Mouse (Mus musculus): Measurements from ENCODE around the gene Stx2. TPM values are rescaled to one million over a fixed set of nuclear protein-coding genes. Genes with fewer than 3 reads are reported as not detected.
A peak's percentile ranks its signal among the peaks of the same experiment; 100 is the strongest.

Gene Stx2
- polyA plus RNA-seq, 1 experiment from 2014 or later: 34.4 TPM

DNA sequence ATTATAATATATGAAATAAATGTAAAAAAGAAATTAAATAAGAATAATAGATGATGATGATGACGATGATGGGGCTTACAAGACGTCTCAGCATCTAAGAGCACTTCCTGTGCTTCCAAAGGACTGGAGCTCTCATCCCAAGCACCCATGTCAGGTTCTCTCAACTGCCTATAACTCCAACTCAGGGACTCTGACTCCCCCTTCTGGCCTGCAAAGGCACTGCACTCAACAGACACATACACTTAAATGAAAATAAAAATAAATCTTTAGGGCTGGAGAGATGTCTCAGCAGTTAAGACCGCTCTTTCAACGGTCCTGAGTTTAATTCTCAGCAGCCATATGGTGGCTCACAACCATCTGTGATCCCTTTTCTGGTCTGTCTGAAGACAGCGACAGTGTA lies 28.3 kb upstream of the Stx2 start:
- no peaks in the 10 kb centered on the region for H3K4me1 ChIP-seq (ENCODE audit: control insufficient read depth, insufficient read depth, low read length)
- H3K27ac ChIP-seq (replicated peaks; ENCODE audit: low read depth, low read length): no peak overlapping the region
- DNase-seq (ENCODE audit: low spot score) (no peak), ATAC-seq (replicated peaks; ENCODE audit: insufficient number of reproducible peaks, low FRiP score, low TSS enrichment, low read depth) (no peak)
- no peaks in the 10 kb centered on the region for H3K9me3 ChIP-seq (replicated peaks; ENCODE audit: control insufficient read depth, low read length)
- H3K36me3 ChIP-seq (replicated peaks; ENCODE audit: control insufficient read depth, insufficient read depth, low read depth, low read length): no peaks in the 10 kb centered on the region
- WGBS: 84% methylated on average over 5 of the region's 5 CpGs
- H3K4me3 ChIP-seq (ENCODE audit: low read depth, low read length): no peak overlapping the region
- no peak overlapping the region for H3K9ac ChIP-seq (replicated peaks; ENCODE audit: low read length)
- H3K4me2 ChIP-seq (ENCODE audit: low read depth, low read length): no peak overlapping the region
- H3K27me3 ChIP-seq (ENCODE audit: control insufficient read depth, insufficient read depth, low read length): no peaks in the 10 kb centered on the region

DNA sequence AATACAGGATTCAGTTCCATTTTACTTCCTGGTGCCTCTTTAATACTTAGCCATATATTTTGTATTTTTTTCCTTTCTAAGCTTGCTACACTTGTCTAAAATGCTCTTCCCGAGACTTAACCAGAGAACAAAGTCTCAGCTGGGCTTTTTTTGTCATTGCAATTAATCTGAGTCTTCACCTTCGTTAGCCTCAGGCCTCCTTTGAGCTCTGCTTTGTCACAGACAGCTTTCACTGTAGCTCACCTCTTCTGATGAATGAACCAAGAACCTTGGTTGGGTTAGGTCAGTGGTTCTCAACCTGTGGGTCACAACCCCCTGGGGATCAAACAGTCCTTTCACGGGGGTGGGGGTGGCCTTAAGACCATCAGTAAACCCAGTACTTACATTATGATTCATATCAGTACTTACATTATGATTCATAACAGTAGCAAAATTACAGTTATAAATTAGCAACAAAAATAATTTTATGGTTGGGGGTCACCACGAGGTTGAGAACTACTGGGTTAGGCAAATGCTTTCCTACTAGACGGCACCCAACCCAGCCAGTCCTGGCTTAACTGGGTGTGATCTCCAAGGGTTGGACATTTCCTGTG lies 20.9 kb upstream of the Stx2 start:
- no peak overlapping the region for H3K4me2 ChIP-seq (ENCODE audit: low read depth, low read length)
- DNase-seq (ENCODE audit: low spot score) (no peak), ATAC-seq (replicated peaks; ENCODE audit: insufficient number of reproducible peaks, low FRiP score, low TSS enrichment, low read depth) (no peak)
- peaks cover 3% of the 10 kb centered on the region for H3K36me3 ChIP-seq (replicated peaks; ENCODE audit: control insufficient read depth, insufficient read depth, low read depth, low read length)
- H3K9me3 ChIP-seq (replicated peaks; ENCODE audit: control insufficient read depth, low read length): no peaks in the 10 kb centered on the region
- H3K9ac ChIP-seq (replicated peaks; ENCODE audit: low read length): no peak overlapping the region
- H3K27me3 ChIP-seq (ENCODE audit: control insufficient read depth, insufficient read depth, low read length): no peaks in the 10 kb centered on the region
- H3K4me1 ChIP-seq (ENCODE audit: control insufficient read depth, insufficient read depth, low read length): no peaks in the 10 kb centered on the region
- WGBS: 81% methylated on average over 5 of the region's 5 CpGs
- no peak overlapping the region for H3K4me3 ChIP-seq (ENCODE audit: low read depth, low read length)
- H3K27ac ChIP-seq (replicated peaks; ENCODE audit: low read depth, low read length): no peak overlapping the region

DNA sequence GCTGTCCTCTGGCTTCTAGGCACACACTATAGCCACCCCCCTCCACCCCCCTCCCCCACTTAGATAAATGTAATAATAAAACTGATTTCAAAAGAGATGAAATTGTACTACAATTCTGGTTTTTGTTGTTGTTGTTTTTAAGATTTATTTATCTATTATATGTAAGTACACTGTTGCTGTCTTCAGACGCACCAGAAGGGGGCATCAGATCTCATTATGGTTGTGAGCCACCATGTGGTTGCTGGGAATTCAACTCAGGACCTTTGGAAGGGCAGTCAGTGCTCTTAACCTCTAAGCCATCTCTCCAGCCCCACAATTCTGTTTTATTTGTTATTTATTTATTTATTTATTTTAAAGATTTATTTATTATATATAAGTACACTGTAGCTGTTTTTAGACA lies 18.3 kb upstream of the Stx2 start:
- Histone ChIP-seq H3K27me3 (ENCODE audit: control insufficient read depth, insufficient read depth, low read length) (no peaks in the 10 kb centered on the region), H3K4me2 (ENCODE audit: low read depth, low read length) (no peak overlapping the region), H3K4me3 (ENCODE audit: low read depth, low read length) (no peak overlapping the region), H3K9ac (replicated peaks; ENCODE audit: low read length) (no peak overlapping the region), H3K36me3 (replicated peaks; ENCODE audit: control insufficient read depth, insufficient read depth, low read depth, low read length) (peaks cover 3% of the 10 kb centered on the region), H3K4me1 (ENCODE audit: control insufficient read depth, insufficient read depth, low read length) (no peaks in the 10 kb centered on the region), H3K27ac (replicated peaks; ENCODE audit: low read depth, low read length) (no peak overlapping the region), H3K9me3 (replicated peaks; ENCODE audit: control insufficient read depth, low read length) (no peaks in the 10 kb centered on the region)
- 83% methylated on average over 1 of the region's 1 CpGs for WGBS
- DNase-seq (ENCODE audit: low spot score) (no peak), ATAC-seq (replicated peaks; ENCODE audit: insufficient number of reproducible peaks, low FRiP score, low TSS enrichment, low read depth) (no peak)

GRCm38 (mm10) chr5:129026171-129026570 lies 17.8 kb upstream of the Stx2 start:
- Histone ChIP-seq H3K36me3 (replicated peaks; ENCODE audit: control insufficient read depth, insufficient read depth, low read depth, low read length) (peaks cover 3% of the 10 kb centered on the region), H3K4me2 (ENCODE audit: low read depth, low read length) (no peak overlapping the region), H3K27ac (replicated peaks; ENCODE audit: low read depth, low read length) (no peak overlapping the region), H3K4me1 (ENCODE audit: control insufficient read depth, insufficient read depth, low read length) (no peaks in the 10 kb centered on the region), H3K27me3 (ENCODE audit: control insufficient read depth, insufficient read depth, low read length) (no peaks in the 10 kb centered on the region), H3K9ac (replicated peaks; ENCODE audit: low read length) (no peak overlapping the region), H3K9me3 (replicated peaks; ENCODE audit: control insufficient read depth, low read length) (no peaks in the 10 kb centered on the region), H3K4me3 (ENCODE audit: low read depth, low read length) (no peak overlapping the region)
- no peak for ATAC-seq (replicated peaks; ENCODE audit: insufficient number of reproducible peaks, low FRiP score, low TSS enrichment, low read depth)
- DNase-seq (ENCODE audit: low spot score): no peak
- whole genome bisulfite sequencing: 87% methylated on average over 3 of the region's 3 CpGs

DNA sequence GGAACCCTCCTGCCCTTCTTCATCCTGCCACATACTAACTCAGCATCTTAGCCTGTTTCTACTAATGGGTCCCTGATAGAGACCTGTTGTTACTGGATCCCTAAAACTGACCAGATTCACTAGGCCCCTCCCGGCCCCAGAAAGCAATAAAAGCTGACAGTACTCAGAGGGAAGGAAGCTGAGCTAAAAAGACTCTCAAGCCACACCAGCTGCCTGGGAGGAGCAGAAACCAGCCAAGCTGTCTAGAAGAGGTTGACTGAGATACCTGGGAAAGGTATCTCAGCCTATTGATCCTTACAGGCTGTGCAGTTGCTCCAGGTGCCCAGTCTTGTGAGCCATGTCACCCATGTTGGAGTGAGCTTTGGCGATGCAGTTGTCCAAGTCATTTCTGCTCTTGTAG lies 17.4 kb upstream of the Stx2 start:
- Histone ChIP-seq H3K27me3 (ENCODE audit: control insufficient read depth, insufficient read depth, low read length) (no peaks in the 10 kb centered on the region), H3K9me3 (replicated peaks; ENCODE audit: control insufficient read depth, low read length) (no peaks in the 10 kb centered on the region), H3K9ac (replicated peaks; ENCODE audit: low read length) (no peak overlapping the region), H3K36me3 (replicated peaks; ENCODE audit: control insufficient read depth, insufficient read depth, low read depth, low read length) (peaks cover 3% of the 10 kb centered on the region), H3K4me2 (ENCODE audit: low read depth, low read length) (no peak overlapping the region), H3K4me1 (ENCODE audit: control insufficient read depth, insufficient read depth, low read length) (no peaks in the 10 kb centered on the region), H3K27ac (replicated peaks; ENCODE audit: low read depth, low read length) (no peak overlapping the region), H3K4me3 (ENCODE audit: low read depth, low read length) (no peak overlapping the region)
- 91% methylated on average over 2 of the region's 2 CpGs for WGBS
- no peak for DNase-seq (ENCODE audit: low spot score)
- no peak for ATAC-seq (replicated peaks; ENCODE audit: insufficient number of reproducible peaks, low FRiP score, low TSS enrichment, low read depth)

DNA sequence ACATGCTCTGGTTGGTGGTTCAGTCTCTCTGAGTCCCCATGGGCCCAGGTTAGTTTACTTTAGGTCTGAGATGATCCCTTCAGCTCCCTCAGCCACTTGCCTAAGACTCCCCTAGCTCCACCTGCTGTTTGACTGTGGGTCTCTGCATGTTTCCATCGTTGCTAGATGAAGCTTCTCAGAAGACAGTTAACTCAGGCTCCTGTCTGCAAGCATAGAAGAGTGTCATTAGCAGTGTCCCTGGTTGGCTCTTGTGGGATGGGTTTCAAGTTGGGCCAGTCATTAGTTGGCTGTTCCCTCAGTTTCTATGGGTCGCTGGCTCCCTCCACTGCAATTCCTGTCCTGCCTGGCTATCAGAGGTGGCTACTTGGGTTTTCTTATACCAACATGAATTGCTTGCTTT lies 16.7 kb upstream of the Stx2 start:
- H3K27ac ChIP-seq (replicated peaks; ENCODE audit: low read depth, low read length): no peak overlapping the region
- 43% methylated on average over 2 of the region's 2 CpGs for WGBS
- peaks cover 3% of the 10 kb centered on the region for H3K36me3 ChIP-seq (replicated peaks; ENCODE audit: control insufficient read depth, insufficient read depth, low read depth, low read length)
- no peak overlapping the region for H3K9ac ChIP-seq (replicated peaks; ENCODE audit: low read length)
- no peak overlapping the region for H3K4me2 ChIP-seq (ENCODE audit: low read depth, low read length)
- DNase-seq (ENCODE audit: low spot score) (no peak), ATAC-seq (replicated peaks; ENCODE audit: insufficient number of reproducible peaks, low FRiP score, low TSS enrichment, low read depth) (0 out of 2 replicates have a peak, but pooled peaks have one; percentile 22)
- no peaks in the 10 kb centered on the region for H3K27me3 ChIP-seq (ENCODE audit: control insufficient read depth, insufficient read depth, low read length)
- no peaks in the 10 kb centered on the region for H3K9me3 ChIP-seq (replicated peaks; ENCODE audit: control insufficient read depth, low read length)
- H3K4me1 ChIP-seq (ENCODE audit: control insufficient read depth, insufficient read depth, low read length): no peaks in the 10 kb centered on the region
- no peak overlapping the region for H3K4me3 ChIP-seq (ENCODE audit: low read depth, low read length)

- Histone ChIP-seq H3K36me3 (replicated peaks; ENCODE audit: control insufficient read depth, insufficient read depth, low read depth, low read length) (peaks cover 3% of the 10 kb centered on the region), H3K4me2 (ENCODE audit: low read depth, low read length) (peak overlapping the region; percentile 84), H3K27ac (replicated peaks; ENCODE audit: low read depth, low read length) (peak overlapping the region; percentile 96), H3K27me3 (ENCODE audit: control insufficient read depth, insufficient read depth, low read length) (no peaks in the 10 kb centered on the region), H3K9ac (replicated peaks; ENCODE audit: low read length) (peak overlapping the region; percentile 99), H3K9me3 (replicated peaks; ENCODE audit: control insufficient read depth, low read length) (no peaks in the 10 kb centered on the region), H3K4me3 (ENCODE audit: low read depth, low read length) (peak overlapping the region; percentile 97), H3K4me1 (ENCODE audit: control insufficient read depth, insufficient read depth, low read length) (no peaks in the 10 kb centered on the region)
- WGBS: 6% methylated on average over 28 of the region's 28 CpGs
- DNase-seq (ENCODE audit: low spot score): peak; percentile 24
- peak; percentile 7; the same call in 1 of the 2 replicates for ATAC-seq (replicated peaks; ENCODE audit: insufficient number of reproducible peaks, low FRiP score, low TSS enrichment, low read depth)
Measured at GRCm38 (mm10) chr5:129020731-129021130, 12.4 kb upstream of the Stx2 start.

DNA sequence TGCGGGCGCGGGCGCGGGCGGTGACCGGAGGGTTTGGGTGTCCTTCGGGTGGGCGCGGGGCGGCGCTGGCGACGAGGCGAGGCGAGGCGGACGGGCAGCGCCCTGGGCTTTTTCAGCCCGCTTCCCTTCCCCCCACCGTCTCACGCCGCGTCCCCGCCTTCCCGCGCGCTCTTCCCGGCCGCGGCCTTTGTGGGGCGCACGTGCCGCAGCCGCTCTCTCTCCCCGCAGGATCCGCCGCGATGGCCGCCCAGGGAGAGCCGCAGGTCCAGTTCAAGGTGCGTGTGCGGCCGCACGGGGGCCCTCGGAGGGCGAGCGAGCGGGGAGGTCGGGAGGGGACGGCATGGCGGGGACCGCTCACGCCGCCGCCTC lies 11.9 kb upstream of the Stx2 start:
- no peaks in the 10 kb centered on the region for H3K4me1 ChIP-seq (ENCODE audit: control insufficient read depth, insufficient read depth, low read length)
- peak overlapping the region; percentile 99 for H3K9ac ChIP-seq (replicated peaks; ENCODE audit: low read length)
- H3K36me3 ChIP-seq (replicated peaks; ENCODE audit: control insufficient read depth, insufficient read depth, low read depth, low read length): peaks cover 3% of the 10 kb centered on the region
- H3K27me3 ChIP-seq (ENCODE audit: control insufficient read depth, insufficient read depth, low read length): no peaks in the 10 kb centered on the region
- WGBS: 0% methylated on average over 38 of the region's 56 CpGs
- DNase-seq (ENCODE audit: low spot score): peak; percentile 78
- peak overlapping the region; percentile 96 for H3K27ac ChIP-seq (replicated peaks; ENCODE audit: low read depth, low read length)
- H3K4me3 ChIP-seq (ENCODE audit: low read depth, low read length): peak overlapping the region; percentile 97
- peak; percentile 50 for ATAC-seq (replicated peaks; ENCODE audit: insufficient number of reproducible peaks, low FRiP score, low TSS enrichment, low read depth)
- H3K9me3 ChIP-seq (replicated peaks; ENCODE audit: control insufficient read depth, low read length): no peaks in the 10 kb centered on the region
- peak overlapping the region; percentile 84 for H3K4me2 ChIP-seq (ENCODE audit: low read depth, low read length)
